Mouse (Mus musculus) heart, adult 10 weeks (tissue): ENCODE measurements around the gene Sdf2. TPM values are rescaled to one million over a fixed set of nuclear protein-coding genes. Genes with fewer than 3 reads are reported as not detected.

Source experiments
- polyA plus RNA-seq: library from polyadenylated mRNA; stranded (reverse); fragments of 350-450 nt; fragmentation: Illumina TruSeq; extraction: RNeasy Lipid Tissue Mini Kit (QIAGEN cat#74804); gene quantifications from one replicate; pipeline ENCODE4 v1.2.3, GENCODE M21; 2014; ENCODE audit warnings: low read depth, low replicate concordance

Gene Sdf2
- polyA plus RNA-seq: 70.7 TPM

DNA sequence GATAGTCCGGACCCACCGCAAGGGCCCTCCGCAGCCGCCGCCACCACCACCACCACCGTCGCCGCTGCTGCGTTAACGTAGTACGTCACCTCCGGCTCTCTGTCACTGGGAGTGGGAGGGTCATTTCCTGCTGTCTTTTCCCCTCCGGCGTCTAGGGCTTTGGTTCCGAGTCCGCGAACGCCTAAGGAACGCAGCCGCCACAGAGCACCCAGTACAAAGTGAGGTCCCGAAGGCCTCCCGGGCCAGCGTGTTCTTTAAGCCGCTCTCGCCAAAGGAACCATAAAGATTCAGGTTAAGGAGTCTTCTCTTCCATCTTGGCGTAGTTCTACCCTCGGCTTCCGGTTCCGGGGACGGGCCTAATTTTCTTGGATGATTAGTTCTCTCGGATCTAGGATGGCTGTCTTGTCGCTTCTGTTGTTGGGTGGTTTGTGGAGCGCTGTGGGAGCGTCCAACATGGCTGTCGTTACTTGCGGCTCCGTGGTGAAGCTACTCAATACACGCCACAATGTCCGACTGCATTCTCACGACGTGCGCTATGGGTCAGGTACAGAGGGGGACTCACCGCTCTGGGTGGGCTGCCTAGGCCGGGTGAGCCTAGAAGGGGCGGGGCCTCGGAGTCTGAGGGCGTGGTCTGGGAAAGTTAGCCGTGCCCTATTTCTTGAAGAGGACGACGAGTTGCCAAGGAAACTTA, at the start of gene Sdf2, which contains the start of gene Supt6:
Sdf2 (plus strand) TSS at position 120 of the 691 bp plus-strand sequence.
Supt6 (minus strand) TSS at position 361 of the 691 bp plus-strand sequence.

GRCm38 (mm10) chr11:78261380-78262352, 16.1 kb downstream of the Sdf2 start, which contains the start of gene 2610507B11Rik:
Gene 2610507B11Rik, plus strand, starts transcription at chr11:78261752.

GRCm38 (mm10) chr11:78290654-78291053, 45.1 kb downstream of the Sdf2 start, which contains the start of gene BC030499:
Gene BC030499, plus strand, starts transcription at chr11:78290841.

DNA sequence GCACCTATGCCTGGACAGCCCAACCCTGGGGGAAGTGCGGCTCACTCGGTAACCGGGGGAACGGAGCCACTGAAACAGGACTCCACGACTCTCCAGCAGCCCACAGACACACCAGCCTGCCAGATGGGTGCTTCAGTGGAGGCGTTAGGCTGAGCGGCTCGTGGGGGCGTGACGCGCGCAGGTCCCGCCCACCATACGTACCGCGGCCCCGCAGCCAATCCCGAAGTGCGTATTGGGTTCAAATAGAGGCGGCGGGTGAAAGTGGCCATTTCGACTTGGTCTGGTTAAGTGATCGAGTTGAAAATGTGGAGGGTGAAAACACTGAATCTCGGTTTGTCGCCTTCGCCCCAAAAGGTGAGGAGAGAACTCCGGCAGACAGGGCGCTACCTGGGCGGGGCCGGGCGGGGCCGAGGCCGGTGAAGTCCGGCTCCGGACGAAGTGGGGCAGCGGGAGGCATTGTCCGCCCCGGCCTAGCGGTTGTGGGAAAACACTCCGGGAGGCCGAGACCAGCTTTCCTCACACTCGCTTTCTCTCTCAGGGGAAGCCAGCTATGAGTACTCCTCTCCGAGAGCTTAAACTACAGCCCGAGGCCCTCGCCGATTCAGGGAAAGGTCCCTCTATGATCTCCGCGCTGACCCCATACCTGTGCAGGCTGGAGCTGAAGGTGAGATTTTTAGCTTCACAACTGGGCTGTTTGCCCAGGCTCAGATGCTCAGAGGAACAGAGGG, 56.0 kb downstream of the Sdf2 start, which contains the start of gene Spag5:
Spag5 (plus strand) TSS at position 173 of the 728 bp plus-strand sequence.

Other genes starting within 250 kb of the Sdf2 start
- 3.2 TPM for gene Dhrs13, start 213.5 kb upstream of the Sdf2 start, polyA plus RNA-seq
- gene Flot2, start 207.8 kb upstream of the Sdf2 start, polyA plus RNA-seq: 57.8 TPM
- gene Eral1, start 165.4 kb upstream of the Sdf2 start, polyA plus RNA-seq: 23.7 TPM
- gene Fam222b, start 151.1 kb upstream of the Sdf2 start, polyA plus RNA-seq: 10.5 TPM
- gene Traf4, start 80.2 kb upstream of the Sdf2 start, polyA plus RNA-seq: 5.6 TPM
- gene Nek8, start 69.1 kb upstream of the Sdf2 start, polyA plus RNA-seq: 4.2 TPM
- gene Tlcd1, start 69.0 kb upstream of the Sdf2 start, polyA plus RNA-seq: 12.8 TPM
- 1,229 TPM for gene Rpl23a, start 62.2 kb upstream of the Sdf2 start, polyA plus RNA-seq
- gene Rab34, start 57.3 kb upstream of the Sdf2 start, polyA plus RNA-seq: 15.8 TPM
- gene Proca1, start 52.4 kb upstream of the Sdf2 start, polyA plus RNA-seq: 2.3 TPM
- gene Supt6, start 241 bp downstream of the Sdf2 start, polyA plus RNA-seq: 25.6 TPM
- gene 2610507B11Rik, start 16.0 kb downstream of the Sdf2 start, polyA plus RNA-seq: 147 TPM
- gene BC030499, start 45.1 kb downstream of the Sdf2 start, polyA plus RNA-seq: 0.45 TPM
- 0.37 TPM for gene Spag5, start 55.8 kb downstream of the Sdf2 start, polyA plus RNA-seq
- 0.63 TPM for gene Aldoc, start 77.2 kb downstream of the Sdf2 start, polyA plus RNA-seq
- 23.8 TPM for gene Pigs, start 82.7 kb downstream of the Sdf2 start, polyA plus RNA-seq
- gene Unc119, start 97.7 kb downstream of the Sdf2 start, polyA plus RNA-seq: 6.7 TPM
- not detected for gene Foxn1, start 140.8 kb downstream of the Sdf2 start, polyA plus RNA-seq
- gene Slc13a2, start 176.5 kb downstream of the Sdf2 start, polyA plus RNA-seq: not detected
- 2.9 TPM for gene Slc46a1, start 220.0 kb downstream of the Sdf2 start, polyA plus RNA-seq